Mouse (Mus musculus) forebrain, embryonic 12.5 days (tissue): Measurements from ENCODE around the gene Dcaf1. TPM values are rescaled to one million over a fixed set of nuclear protein-coding genes. Genes with fewer than 3 reads are reported as not detected.

Experiments used
- polyA plus RNA-seq: library from polyadenylated mRNA; unstranded; fragments of >200 nt; fragmentation: Nextera tagmentation; extraction: Ambion mirVana; gene quantifications from 2 replicates; pipeline ENCODE4 v1.2.1, GENCODE M21; 2016

The Dcaf1 gene
- polyA plus RNA-seq, 1 experiment from 2014 or later: 28.6 TPM

Other genes with a start within 250 kb of the Dcaf1 start
- gene Iqcf6, start 195.3 kb upstream of the Dcaf1 start, polyA plus RNA-seq: not detected in 2 replicates
- 3.4 and 5.7 TPM in 2 replicates for gene Grm2, start 165.8 kb upstream of the Dcaf1 start, polyA plus RNA-seq
- gene Tex264, start 135.9 kb upstream of the Dcaf1 start, polyA plus RNA-seq: 24.9 and 30.4 TPM in 2 replicates
- gene Rad54l2, start 32.7 kb upstream of the Dcaf1 start, polyA plus RNA-seq: 11.2 and 12.3 TPM in 2 replicates
- gene Rbm15b, start 65.6 kb downstream of the Dcaf1 start, polyA plus RNA-seq: 28.1 and 31.1 TPM in 2 replicates
- 216 and 222 TPM in 2 replicates for gene Manf, start 70.1 kb downstream of the Dcaf1 start, polyA plus RNA-seq